Mouse (Mus musculus) intestine, postnatal 0 days (tissue): ENCODE results near the gene Lrfn2. TPM values are rescaled to one million over a fixed set of nuclear protein-coding genes. Genes with fewer than 3 reads are reported as not detected.

Experiments used
- ATAC-seq: fragments of 200-750 bp; cut with Nextera tagmentation; 2 replicates; pipeline ENCODE4 v1.8.0; 2017; ENCODE audit warnings: mild to moderate bottlenecking, moderate TSS enrichment, moderate library complexity
- H3K27ac ChIP-seq: fragments of 300-500 bp; sonication (generic); 2 replicates; pipeline ENCODE4 v1.5.1; 2014; ENCODE audit warnings: mild to moderate bottlenecking, low read depth, low read length, moderate library complexity
- H3K27me3 ChIP-seq: fragments of 300-500 bp; sonication (generic); replicated peaks from 2 replicates; pipeline ENCODE4 v1.6.1; 2014; ENCODE audit warnings: low read length, mixed read lengths; ENCODE audit not compliant: control insufficient read depth, insufficient read depth
- H3K36me3 ChIP-seq: fragments of 300-500 bp; sonication (generic); 2 replicates; pipeline ENCODE4 v1.6.1; 2014; ENCODE audit warnings: mild to moderate bottlenecking, moderate library complexity; ENCODE audit not compliant: control insufficient read depth, insufficient read depth
- H3K4me1 ChIP-seq: fragments of 300-500 bp; sonication (generic); replicated peaks from 2 replicates; pipeline ENCODE4 v1.6.1; 2014; ENCODE audit warnings: antibody characterized with exemption, low read length, mixed read lengths; ENCODE audit not compliant: control insufficient read depth, insufficient read depth
- H3K4me2 ChIP-seq: fragments of 300-500 bp; sonication (generic); replicated peaks from 2 replicates; pipeline ENCODE4 v1.6.1; 2014; ENCODE audit warnings: low read depth, mild to moderate bottlenecking, moderate library complexity
- H3K4me3 ChIP-seq: fragments of 300-500 bp; sonication (generic); 2 replicates; pipeline ENCODE4 v1.5.1; 2014; ENCODE audit warnings: low read depth, low read length
- H3K9ac ChIP-seq: fragments of 300-500 bp; sonication (generic); 2 replicates; pipeline ENCODE4 v1.6.1; 2014; ENCODE audit warnings: mild to moderate bottlenecking, low read depth, low read length
- H3K9me3 ChIP-seq: fragments of 300-500 bp; sonication (generic); 2 replicates; pipeline ENCODE4 v1.6.1; 2016; ENCODE audit warnings: mixed run types; ENCODE audit not compliant: control insufficient read depth
- CTCF ChIP-seq: sonication (generic); IDR thresholded peaks from 2 replicates; pipeline ENCODE4 v1.5.1; 2016; ENCODE audit warnings: low read depth, mild to moderate bottlenecking, control low read depth, antibody characterized with exemption, moderate library complexity
- WGBS: fragments of 180-500 bp; shearing (Covaris S2); extraction: QIAGEN DNeasy Blood & Tissue Kit; methylation state at CpG from one replicate; pipeline ENCODE4 v1.1.7; 2014; 5-methylcytosine and 5-hydroxymethylcytosine counted together
- polyA plus RNA-seq: library from polyadenylated mRNA; unstranded; fragments of >200 nt; fragmentation: Nextera tagmentation; extraction: Ambion mirVana; gene quantifications from 2 replicates; pipeline ENCODE4 v1.2.1, GENCODE M21; 2015

Lrfn2 gene
- polyA plus RNA-seq, 1 experiment from 2014 or later: 0.20 TPM

GRCm38 (mm10) chr17:48973394-48973793, 41.2 kb downstream of the Lrfn2 start:
- Histone ChIP-seq H3K27ac (no peak overlapping the region), H3K4me2 (no peak overlapping the region), H3K36me3 (no peaks in the 10 kb centered on the region), H3K4me3 (no peak overlapping the region), H3K9ac (no peak overlapping the region), H3K27me3 (no peaks in the 10 kb centered on the region), H3K4me1 (no peaks in the 10 kb centered on the region), H3K9me3 (no peaks in the 10 kb centered on the region)
- ATAC-seq: no peak
- WGBS: 53% methylated on average over 3 of the region's 3 CpGs
- TF ChIP-seq CTCF: no peak

- TF ChIP-seq CTCF: no peak
- no peak overlapping the region for H3K4me2 ChIP-seq
- H3K36me3 ChIP-seq: no peaks in the 10 kb centered on the region
- ATAC-seq: no peak
- H3K4me1 ChIP-seq: no peaks in the 10 kb centered on the region
- no peak overlapping the region for H3K27ac ChIP-seq
- H3K4me3 ChIP-seq: no peak overlapping the region
- H3K9ac ChIP-seq: no peak overlapping the region
- H3K27me3 ChIP-seq: no peaks in the 10 kb centered on the region
- WGBS: 71% methylated on average over 4 of the region's 4 CpGs
- H3K9me3 ChIP-seq: no peaks in the 10 kb centered on the region
These were observed 42.9 kb downstream of the Lrfn2 start for GRCm38 (mm10) chr17:48975055-48975454.

DNA sequence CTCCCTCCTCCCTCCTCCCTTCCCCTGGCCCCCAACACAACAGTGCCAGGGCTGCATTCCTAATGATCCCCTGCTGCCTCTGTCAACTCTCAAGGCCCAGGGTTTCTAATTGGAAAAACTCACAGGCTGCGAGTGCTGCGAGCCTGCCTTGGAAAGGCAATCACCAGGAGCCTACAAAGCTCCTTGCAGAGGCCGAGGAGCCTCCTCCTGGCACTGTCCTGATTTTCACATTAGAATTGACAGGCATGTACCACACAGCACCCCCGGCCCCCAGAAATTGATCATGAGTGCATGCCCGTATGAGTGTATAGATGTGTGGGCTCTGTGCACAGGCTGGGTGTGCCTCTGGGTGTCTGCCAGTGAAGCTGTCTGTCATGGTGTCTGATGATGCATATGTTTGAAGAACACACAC, 44.4 kb downstream of the Lrfn2 start:
- WGBS: 55% methylated on average over 5 of the region's 5 CpGs
- H3K4me2 ChIP-seq: no peak overlapping the region
- H3K9ac ChIP-seq: no peak overlapping the region
- TF ChIP-seq CTCF: no peak
- no peaks in the 10 kb centered on the region for H3K9me3 ChIP-seq
- H3K27ac ChIP-seq: no peak overlapping the region
- ATAC-seq: no peak
- H3K36me3 ChIP-seq: no peaks in the 10 kb centered on the region
- no peak overlapping the region for H3K4me3 ChIP-seq
- H3K27me3 ChIP-seq: no peaks in the 10 kb centered on the region
- no peaks in the 10 kb centered on the region for H3K4me1 ChIP-seq

- Histone ChIP-seq H3K4me3 (no peak overlapping the region), H3K27ac (no peak overlapping the region), H3K9ac (no peak overlapping the region), H3K27me3 (no peaks in the 10 kb centered on the region), H3K9me3 (no peaks in the 10 kb centered on the region), H3K4me1 (no peaks in the 10 kb centered on the region), H3K4me2 (no peak overlapping the region), H3K36me3 (no peaks in the 10 kb centered on the region)
- 61% methylated on average over 1 of the region's 1 CpGs for whole genome bisulfite sequencing
- ATAC-seq: no peak
- no peak for TF ChIP-seq CTCF
These were observed 63.2 kb downstream of the Lrfn2 start for GRCm38 (mm10) chr17:48995256-48995993.

DNA sequence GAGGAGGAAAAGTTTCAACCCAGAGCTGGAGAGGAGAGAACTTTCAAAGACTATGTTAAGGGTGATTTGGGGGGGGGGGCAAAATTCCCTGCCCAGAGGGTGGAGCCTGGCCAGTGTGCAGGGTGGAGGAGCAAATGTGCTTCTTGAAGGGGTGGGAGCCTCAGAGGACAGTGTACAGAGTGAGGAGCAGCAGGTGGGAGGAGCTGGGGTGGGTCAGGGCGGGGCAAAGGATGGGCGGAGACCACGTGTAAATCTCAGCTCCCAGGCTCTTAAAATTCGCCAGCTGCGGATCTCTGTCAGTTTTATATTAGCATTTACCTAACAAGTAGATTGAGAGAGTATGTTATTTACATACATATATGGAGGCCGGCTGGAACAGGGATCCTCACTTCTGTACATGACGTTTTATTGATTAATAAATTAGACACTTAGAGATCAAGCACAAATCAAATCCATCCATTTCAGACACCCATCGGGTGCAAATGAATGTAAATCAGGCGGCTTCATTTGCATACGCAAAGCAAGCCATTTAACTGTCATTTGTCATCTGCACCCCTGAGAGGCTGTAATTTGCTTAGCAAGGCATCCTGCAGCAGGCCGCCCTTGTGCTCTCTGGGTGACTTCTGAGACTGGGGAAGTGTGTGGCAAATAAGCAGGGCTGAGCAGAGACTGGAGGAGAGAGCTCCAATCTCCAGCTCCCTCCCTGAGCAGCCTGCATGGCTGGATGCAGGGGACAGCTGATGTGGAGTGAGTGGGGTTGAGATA, 67.5 kb downstream of the Lrfn2 start:
- no peak overlapping the region for H3K27ac ChIP-seq
- H3K9me3 ChIP-seq: no peaks in the 10 kb centered on the region
- no peak overlapping the region for H3K4me2 ChIP-seq
- ATAC-seq: no peak
- WGBS: 9% methylated on average over 11 of the region's 11 CpGs
- no peak for TF ChIP-seq CTCF
- H3K9ac ChIP-seq: no peak overlapping the region
- H3K4me1 ChIP-seq: no peaks in the 10 kb centered on the region
- no peaks in the 10 kb centered on the region for H3K27me3 ChIP-seq
- H3K36me3 ChIP-seq: no peaks in the 10 kb centered on the region
- H3K4me3 ChIP-seq: no peak overlapping the region

DNA sequence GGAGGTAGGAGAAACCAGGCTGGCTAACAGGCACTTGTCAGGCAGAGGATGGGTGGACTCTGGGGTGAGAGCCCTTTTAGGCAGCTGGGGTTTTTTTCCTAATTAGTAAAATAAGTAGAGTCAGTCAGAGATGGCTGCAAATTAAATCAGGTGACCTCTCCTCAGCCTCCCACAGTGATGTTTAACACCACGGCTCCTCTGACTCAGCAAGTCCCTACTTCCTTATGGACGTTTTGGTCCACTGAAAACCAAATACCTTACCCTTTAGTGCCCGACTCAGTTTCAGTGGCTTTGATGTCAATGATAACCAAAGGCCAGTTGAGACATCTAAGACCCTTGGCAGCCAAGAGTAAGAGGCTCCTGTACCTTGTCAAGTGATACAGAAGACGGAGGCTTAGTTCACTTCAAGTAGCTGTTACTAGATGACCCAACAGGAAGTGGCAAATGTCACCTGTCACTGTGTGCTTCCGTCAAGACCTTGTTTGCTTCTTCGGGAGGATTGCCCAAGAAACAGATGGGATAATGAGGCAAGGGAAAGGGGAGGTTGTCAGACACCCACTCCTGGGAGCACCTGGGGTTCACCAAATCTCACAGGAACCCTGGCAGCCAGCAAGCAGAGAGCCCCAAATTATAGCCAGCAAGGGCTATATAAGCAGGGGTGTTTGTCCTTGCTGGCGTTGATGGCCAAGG, 77.3 kb downstream of the Lrfn2 start:
- H3K9ac ChIP-seq: no peak overlapping the region
- no peak overlapping the region for H3K27ac ChIP-seq
- 50% methylated on average over 7 of the region's 7 CpGs for WGBS
- H3K36me3 ChIP-seq: no peaks in the 10 kb centered on the region
- no peak for ATAC-seq
- no peak overlapping the region for H3K4me3 ChIP-seq
- H3K4me1 ChIP-seq: no peaks in the 10 kb centered on the region
- no peaks in the 10 kb centered on the region for H3K9me3 ChIP-seq
- TF ChIP-seq CTCF: no peak
- H3K4me2 ChIP-seq: no peak overlapping the region
- no peaks in the 10 kb centered on the region for H3K27me3 ChIP-seq
